Mouse (Mus musculus): Measurements from ENCODE around the gene Rpl7l1. TPM values are rescaled to one million over a fixed set of nuclear protein-coding genes. Genes with fewer than 3 reads are reported as not detected.

The Rpl7l1 gene
- 68.9 and 72.2 TPM in 2 replicates for polyA plus RNA-seq (2015; fragmentation: Nextera tagmentation; extraction: Ambion mirVana)

GRCm38 (mm10) chr17:46782341-46783221, at the start of gene Rpl7l1:
Gene Rpl7l1, minus strand, starts transcription at chr17:46782672.
- Histone ChIP-seq H3K27ac (ENCODE audit: low read length) (peak within 1 kb of the TSS; percentile 79), H3K9ac (ENCODE audit: low read depth, low read length) (peak within 1 kb of the TSS; percentile 74), H3K27me3 (ENCODE audit: control insufficient read depth, insufficient read depth, low read depth, low read length) (no peaks in the 10 kb centered on the region), H3K9me3 (replicated peaks; ENCODE audit: control insufficient read depth, low read length) (no peaks in the 10 kb centered on the region), H3K4me1 (ENCODE audit: control insufficient read depth, low read depth, low read length) (peaks cover 23% of the 10 kb centered on the region), H3K4me3 (ENCODE audit: low read depth, low read length) (peak within 1 kb of the TSS; percentile 68), H3K4me2 (ENCODE audit: low read depth, low read length) (peak within 1 kb of the TSS; percentile 77), H3K36me3 (ENCODE audit: control insufficient read depth, insufficient read depth) (peaks cover 26% of the 10 kb centered on the region)
- WGBS (ENCODE audit: insufficient replicate concordance), result under 1% methylated on average over 44 of the region's 44 CpGs
- ATAC-seq (ENCODE audit: low read depth), result peak; percentile 94

GRCm38 (mm10) chr17:46829856-46830535, 47.5 kb upstream of the Rpl7l1 start:
- ATAC-seq (ENCODE audit: low read depth), result no peak
- no peak overlapping the region for H3K27ac ChIP-seq (ENCODE audit: low read length)
- 50% methylated on average over 11 of the region's 11 CpGs for WGBS (ENCODE audit: insufficient replicate concordance)
- no peaks in the 10 kb centered on the region for H3K27me3 ChIP-seq (ENCODE audit: control insufficient read depth, insufficient read depth, low read depth, low read length)
- H3K36me3 ChIP-seq (ENCODE audit: control insufficient read depth, insufficient read depth), result peaks cover 11% of the 10 kb centered on the region
- H3K4me2 ChIP-seq (ENCODE audit: low read depth, low read length), result no peak overlapping the region
- H3K4me1 ChIP-seq (ENCODE audit: control insufficient read depth, low read depth, low read length), result no peaks in the 10 kb centered on the region
- no peaks in the 10 kb centered on the region for H3K9me3 ChIP-seq (replicated peaks; ENCODE audit: control insufficient read depth, low read length)
- no peak overlapping the region for H3K4me3 ChIP-seq (ENCODE audit: low read depth, low read length)
- H3K9ac ChIP-seq (ENCODE audit: low read depth, low read length), result no peak overlapping the region

- WGBS (ENCODE audit: insufficient replicate concordance), result 30% methylated on average over 3 of the region's 3 CpGs
- Histone ChIP-seq H3K9ac (ENCODE audit: low read depth, low read length) (no peak overlapping the region), H3K27ac (ENCODE audit: low read length) (no peak overlapping the region), H3K4me2 (ENCODE audit: low read depth, low read length) (no peak overlapping the region), H3K4me3 (ENCODE audit: low read depth, low read length) (no peak overlapping the region), H3K36me3 (ENCODE audit: control insufficient read depth, insufficient read depth) (peaks cover 21% of the 10 kb centered on the region), H3K9me3 (replicated peaks; ENCODE audit: control insufficient read depth, low read length) (no peaks in the 10 kb centered on the region), H3K4me1 (ENCODE audit: control insufficient read depth, low read depth, low read length) (no peaks in the 10 kb centered on the region), H3K27me3 (ENCODE audit: control insufficient read depth, insufficient read depth, low read depth, low read length) (no peaks in the 10 kb centered on the region)
- ATAC-seq (ENCODE audit: low read depth), result no peak
Measured at GRCm38 (mm10) chr17:46828935-46829334, 46.5 kb upstream of the Rpl7l1 start.

GRCm38 (mm10) chr17:46823091-46823490, 40.6 kb upstream of the Rpl7l1 start:
- no peak overlapping the region for H3K9ac ChIP-seq (ENCODE audit: low read depth, low read length)
- WGBS (ENCODE audit: insufficient replicate concordance), result 90% methylated on average over 8 of the region's 8 CpGs
- H3K9me3 ChIP-seq (replicated peaks; ENCODE audit: control insufficient read depth, low read length), result no peaks in the 10 kb centered on the region

GRCm38 (mm10) chr17:46820628-46821027, 38.2 kb upstream of the Rpl7l1 start:
- WGBS (ENCODE audit: insufficient replicate concordance), result 86% methylated on average over 7 of the region's 7 CpGs
- Histone ChIP-seq H3K27ac (ENCODE audit: low read length) (no peak overlapping the region), H3K4me3 (ENCODE audit: low read depth, low read length) (no peak overlapping the region), H3K4me2 (ENCODE audit: low read depth, low read length) (no peak overlapping the region), H3K36me3 (ENCODE audit: control insufficient read depth, insufficient read depth) (peaks cover 21% of the 10 kb centered on the region), H3K9me3 (replicated peaks; ENCODE audit: control insufficient read depth, low read length) (no peaks in the 10 kb centered on the region), H3K4me1 (ENCODE audit: control insufficient read depth, low read depth, low read length) (peaks cover 36% of the 10 kb centered on the region), H3K27me3 (ENCODE audit: control insufficient read depth, insufficient read depth, low read depth, low read length) (no peaks in the 10 kb centered on the region), H3K9ac (ENCODE audit: low read depth, low read length) (no peak overlapping the region)
- ATAC-seq (ENCODE audit: low read depth), result no peak

More at GRCm38 (mm10) chr17:46823091-46823490, 40.6 kb upstream of the Rpl7l1 start:
- no peaks in the 10 kb centered on the region for H3K27me3 ChIP-seq (ENCODE audit: control insufficient read depth, insufficient read depth, low read depth, low read length)
- no peak overlapping the region for H3K4me3 ChIP-seq (ENCODE audit: low read depth, low read length)
- H3K36me3 ChIP-seq (ENCODE audit: control insufficient read depth, insufficient read depth), result peaks cover 24% of the 10 kb centered on the region
- peaks cover 17% of the 10 kb centered on the region for H3K4me1 ChIP-seq (ENCODE audit: control insufficient read depth, low read depth, low read length)
- H3K27ac ChIP-seq (ENCODE audit: low read length), result no peak overlapping the region
- no peak overlapping the region for H3K4me2 ChIP-seq (ENCODE audit: low read depth, low read length)
- ATAC-seq (ENCODE audit: low read depth), result no peak

GRCm38 (mm10) chr17:46817734-46818158, 35.3 kb upstream of the Rpl7l1 start:
- H3K36me3 ChIP-seq (ENCODE audit: control insufficient read depth, insufficient read depth), result peaks cover 8% of the 10 kb centered on the region
- peak overlapping the region; percentile 19 for H3K4me3 ChIP-seq (ENCODE audit: low read depth, low read length)
- no peaks in the 10 kb centered on the region for H3K9me3 ChIP-seq (replicated peaks; ENCODE audit: control insufficient read depth, low read length)
- H3K27ac ChIP-seq (ENCODE audit: low read length), result peak overlapping the region; percentile 79
- ATAC-seq (ENCODE audit: low read depth), result peak; percentile 93
- H3K9ac ChIP-seq (ENCODE audit: low read depth, low read length), result peak overlapping the region; percentile 42
- peaks cover 39% of the 10 kb centered on the region for H3K4me1 ChIP-seq (ENCODE audit: control insufficient read depth, low read depth, low read length)
- H3K4me2 ChIP-seq (ENCODE audit: low read depth, low read length), result peak overlapping the region; percentile 57
- no peaks in the 10 kb centered on the region for H3K27me3 ChIP-seq (ENCODE audit: control insufficient read depth, insufficient read depth, low read depth, low read length)
- 21% methylated on average over 12 of the region's 12 CpGs for WGBS (ENCODE audit: insufficient replicate concordance)

- Histone ChIP-seq H3K4me2 (ENCODE audit: low read depth, low read length) (no peak overlapping the region), H3K36me3 (ENCODE audit: control insufficient read depth, insufficient read depth) (peaks cover 12% of the 10 kb centered on the region), H3K9ac (ENCODE audit: low read depth, low read length) (no peak overlapping the region), H3K27ac (ENCODE audit: low read length) (no peak overlapping the region), H3K9me3 (replicated peaks; ENCODE audit: control insufficient read depth, low read length) (no peaks in the 10 kb centered on the region), H3K27me3 (ENCODE audit: control insufficient read depth, insufficient read depth, low read depth, low read length) (no peaks in the 10 kb centered on the region), H3K4me1 (ENCODE audit: control insufficient read depth, low read depth, low read length) (peaks cover 39% of the 10 kb centered on the region), H3K4me3 (ENCODE audit: low read depth, low read length) (no peak overlapping the region)
- WGBS (ENCODE audit: insufficient replicate concordance), result 76% methylated on average over 13 of the region's 13 CpGs
- no peak for ATAC-seq (ENCODE audit: low read depth)
Measured at GRCm38 (mm10) chr17:46816306-46816705, 33.8 kb upstream of the Rpl7l1 start.

GRCm38 (mm10) chr17:46814497-46814896, 32.0 kb upstream of the Rpl7l1 start:
- no peak overlapping the region for H3K4me3 ChIP-seq (ENCODE audit: low read depth, low read length)
- H3K9me3 ChIP-seq (replicated peaks; ENCODE audit: control insufficient read depth, low read length), result no peaks in the 10 kb centered on the region
- no peak overlapping the region for H3K27ac ChIP-seq (ENCODE audit: low read length)
- 82% methylated on average over 6 of the region's 6 CpGs for WGBS (ENCODE audit: insufficient replicate concordance)
- H3K4me1 ChIP-seq (ENCODE audit: control insufficient read depth, low read depth, low read length), result peaks cover 36% of the 10 kb centered on the region
- no peak overlapping the region for H3K4me2 ChIP-seq (ENCODE audit: low read depth, low read length)
- H3K9ac ChIP-seq (ENCODE audit: low read depth, low read length), result no peak overlapping the region
- H3K36me3 ChIP-seq (ENCODE audit: control insufficient read depth, insufficient read depth), result peaks cover 12% of the 10 kb centered on the region
- ATAC-seq (ENCODE audit: low read depth), result no peak
- H3K27me3 ChIP-seq (ENCODE audit: control insufficient read depth, insufficient read depth, low read depth, low read length), result no peaks in the 10 kb centered on the region

- H3K4me3 ChIP-seq (ENCODE audit: low read depth, low read length), result no peak overlapping the region
- no peak overlapping the region for H3K4me2 ChIP-seq (ENCODE audit: low read depth, low read length)
- H3K27ac ChIP-seq (ENCODE audit: low read length), result no peak overlapping the region
- H3K4me1 ChIP-seq (ENCODE audit: control insufficient read depth, low read depth, low read length), result peaks cover 28% of the 10 kb centered on the region
- no peak overlapping the region for H3K9ac ChIP-seq (ENCODE audit: low read depth, low read length)
- H3K9me3 ChIP-seq (replicated peaks; ENCODE audit: control insufficient read depth, low read length), result no peaks in the 10 kb centered on the region
- no peak for ATAC-seq (ENCODE audit: low read depth)
- peaks cover 8% of the 10 kb centered on the region for H3K36me3 ChIP-seq (ENCODE audit: control insufficient read depth, insufficient read depth)
- H3K27me3 ChIP-seq (ENCODE audit: control insufficient read depth, insufficient read depth, low read depth, low read length), result no peaks in the 10 kb centered on the region
- 80% methylated on average over 8 of the region's 8 CpGs for WGBS (ENCODE audit: insufficient replicate concordance)
Measured at GRCm38 (mm10) chr17:46813637-46814036, 31.2 kb upstream of the Rpl7l1 start.

Data from liver, embryonic 16.5 days (tissue).